Mouse (Mus musculus): Measurements from ENCODE around the gene Syn3.

- no peak for TF ChIP-seq GATA1 (IDR thresholded peaks at IDR 0.05; ENCODE audit: borderline replicate concordance, low read length)
- TF ChIP-seq FLI1 (IDR thresholded peaks at IDR 0.05; ENCODE audit: low read length), result no peak
Measured at GRCm38 (mm10) chr10:86066651-86067050, 432.0 kb downstream of the Syn3 start.
